ENCODE assay signal across 9 mouse cellular contexts in genomic region chr8:105339886-105340635, GRCm38 (mm10). TPM values are rescaled to one million over a fixed set of nuclear protein-coding genes. Genes with fewer than 3 reads are reported as not detected.
DNase-seq lines count a peak whose midpoint lies in the region; ATAC-seq lines count a peak whose summit lies in the region.
"Had no signal": no experiment of that assay in that cellular context is flagged by ENCODE, and none has a peak within 500 bp of the region (broad histone marks: within the 10 kb centered on the region; RNA-seq: fewer than 3 reads in every experiment).

No protein-coding gene starts in this region.

- no peak for ATAC-seq in monocyte, adult 5-6 weeks (replicated peaks; ENCODE audit: insufficient number of reproducible peaks, low FRiP score, low TSS enrichment, poor library complexity, severe bottlenecking)
- ATAC-seq: forebrain, postnatal 0 days had no signal

- peak; percentile 44 to 58 for DNase-seq in heart, adult 18-20 months
- DNase-seq in heart, postnatal 4 days, result no peak
- DNase-seq in brain, adult 2 months (ENCODE audit: low read depth, low spot score), result peak; percentile 38
- DNase-seq in liver, result peak; percentile 49
- DNase-seq in lung, postnatal 25 days (ENCODE audit: low spot score), result peak; percentile 89
- no peak for DNase-seq in cerebellum, postnatal 14 days
- no peak for DNase-seq in yolk sac, embryonic 10.5 days (ENCODE audit: low spot score)
- DNase-seq: forebrain, postnatal 0 days had no signal

RNA-seq across cellular contexts. Expression of gene Fhod1, which starts 7.7 kb away (rescaled TPM):
- total RNA-seq in heart, adult 18-20 months (2021), result 1 to 10 TPM; 4.5 to 5.2 TPM
- 10 to 100 TPM in 1 of 2 experiments, 1 to 10 TPM in 1; 9.0 to 10.4 TPM for total RNA-seq in heart, postnatal 4 days (2021)
- 6.5 to 14.7 TPM (median 8.4 TPM) in 3 replicates for total RNA-seq in monocyte, adult 5-6 weeks (2017)

RNA-seq across cellular contexts. Expression of gene Slc9a5, which starts 8.6 kb away (rescaled TPM):
- total RNA-seq in heart, adult 18-20 months (2021), result under 1 TPM; 0.37 to 0.39 TPM
- total RNA-seq in heart, postnatal 4 days (2021), result 1 to 10 TPM; 3.3 to 3.5 TPM
- total RNA-seq in monocyte, adult 5-6 weeks (2017), result 0.10 TPM in 1 of 3 replicates, not detected in the others

RNA-seq across cellular contexts. Expression of gene Tmem208, which starts 13.9 kb away (rescaled TPM):
- total RNA-seq in heart, adult 18-20 months (2021), result 10 to 100 TPM; 24.3 to 26.6 TPM
- 10 to 100 TPM; 29.8 to 32.3 TPM for total RNA-seq in heart, postnatal 4 days (2021)
- total RNA-seq in monocyte, adult 5-6 weeks (2017), result 36.6 to 48.0 TPM (median 42.8 TPM) in 3 replicates

RNA-seq across cellular contexts. Expression of gene Lrrc29, which starts 14.0 kb away (rescaled TPM):
- under 1 TPM; 0.59 to 0.60 TPM for total RNA-seq in heart, adult 18-20 months (2021)
- total RNA-seq in heart, postnatal 4 days (2021), result 1 to 10 TPM; 2.5 to 2.7 TPM
- 1.3 to 2.8 TPM (median 1.7 TPM) in 3 replicates for total RNA-seq in monocyte, adult 5-6 weeks (2017)

RNA-seq across cellular contexts. Expression of gene Plekhg4, which starts 33.0 kb away (rescaled TPM):
- not detected for total RNA-seq in heart, adult 18-20 months (2021)
- under 1 TPM in 1 of 2 experiments, not detected in 1; 0.17 TPM for total RNA-seq in heart, postnatal 4 days (2021)
- total RNA-seq in monocyte, adult 5-6 weeks (2017), result 0.49 TPM in 1 of 3 replicates, not detected in the others

Comparison
In these comparisons a context has a peak if more than half of its experiments do, and no peak if none do; other contexts are left out.
1. DNase-seq: peak in heart, adult 18-20 months (2 of 2), brain, adult 2 months (single experiment), liver (single experiment) and lung, postnatal 25 days (single experiment); none in heart, postnatal 4 days (single experiment), cerebellum, postnatal 14 days (0 of 2) and yolk sac, embryonic 10.5 days (single experiment).